22 mouse cellular contexts compared by ENCODE assay signal in genomic region chr1:56165228-56165627, GRCm38 (mm10).
"Had no signal": no experiment of that assay in that cellular context is flagged by ENCODE, and none has a peak within 500 bp of the region (broad histone marks: within the 10 kb centered on the region; RNA-seq: fewer than 3 reads in every experiment).

No protein-coding gene starts in this region.

- H3K9ac ChIP-seq: heart, embryonic 12.5 days; hindbrain, embryonic 13.5 days; hindbrain, embryonic 15.5 days; limb, embryonic 12.5 days; liver, embryonic 13.5 days; liver, embryonic 15.5 days had no signal

- H3K27me3 ChIP-seq: heart, embryonic 12.5 days; hindbrain, embryonic 13.5 days; hindbrain, embryonic 15.5 days; limb, embryonic 12.5 days; liver, embryonic 13.5 days; liver, embryonic 15.5 days had no signal

- H3K4me1 ChIP-seq: heart, embryonic 10.5 days; heart, embryonic 12.5 days; hindbrain, embryonic 13.5 days; hindbrain, embryonic 15.5 days; limb, embryonic 10.5 days; limb, embryonic 12.5 days; liver, embryonic 13.5 days; liver, embryonic 15.5 days had no signal

- DNase-seq: gastrocnemius, postnatal 14 days; gastrocnemius, postnatal 36 days; heart, adult 18-20 months; heart, postnatal 14 days; heart, postnatal 36 days; kidney, adult 18-20 months; kidney, adult 8-10 months; kidney, postnatal 14 days; kidney, postnatal 36 days; liver; liver, embryonic 13.5 days had no signal

- ATAC-seq: hindbrain, postnatal 0 days had no signal

- H3K4me3 ChIP-seq: heart, embryonic 10.5 days; heart, embryonic 12.5 days; hindbrain, embryonic 13.5 days; hindbrain, embryonic 15.5 days; layer of hippocampus, adult 2 months; left cerebral cortex, adult 2 months; limb, embryonic 10.5 days; limb, embryonic 12.5 days; liver, embryonic 13.5 days; liver, embryonic 15.5 days had no signal

- H3K9me3 ChIP-seq: heart, embryonic 10.5 days; heart, embryonic 12.5 days; hindbrain, embryonic 13.5 days; hindbrain, embryonic 15.5 days; limb, embryonic 10.5 days; limb, embryonic 12.5 days; liver, embryonic 13.5 days; liver, embryonic 15.5 days had no signal

- H3K4me2 ChIP-seq: heart, embryonic 12.5 days; hindbrain, embryonic 13.5 days; hindbrain, embryonic 15.5 days; limb, embryonic 12.5 days; liver, embryonic 11.5 days; liver, embryonic 13.5 days; liver, embryonic 15.5 days had no signal

- H3K27ac ChIP-seq: heart, embryonic 10.5 days; hindbrain, embryonic 13.5 days; hindbrain, embryonic 15.5 days; hindbrain, postnatal 0 days; layer of hippocampus, adult 2 months; left cerebral cortex, adult 2 months; limb, embryonic 10.5 days; limb, embryonic 12.5 days; liver, embryonic 13.5 days; liver, embryonic 15.5 days had no signal

- H3K36me3 ChIP-seq: heart, embryonic 10.5 days; heart, embryonic 12.5 days; hindbrain, embryonic 13.5 days; hindbrain, embryonic 15.5 days; limb, embryonic 10.5 days; limb, embryonic 12.5 days; liver, embryonic 13.5 days; liver, embryonic 15.5 days had no signal
